Mouse (Mus musculus) gastrocnemius, postnatal 36 days (tissue): ENCODE results near the gene Bbof1. TPM values are rescaled to one million over a fixed set of nuclear protein-coding genes. Genes with fewer than 3 reads are reported as not detected.

Source experiments
- DNase-seq, 2 experiments: peaks; one replicate each; pipeline ENCODE4 v3.0.0; 2022
- intact Hi-C: fragments of 180-260 bp; cut with DNase I; formaldehyde crosslinking; loops from one replicate; pipeline ENCODE4 v1.15.1; 2025
- total RNA-seq, 2 experiments: library from RNA; stranded (reverse); gene quantifications; 2 replicates each; pipeline ENCODE4 v1.2.3; 2021

Bbof1 gene
- total RNA-seq, 2 experiments from 2014 or later = 1.4 to 1.7 TPM

DNA sequence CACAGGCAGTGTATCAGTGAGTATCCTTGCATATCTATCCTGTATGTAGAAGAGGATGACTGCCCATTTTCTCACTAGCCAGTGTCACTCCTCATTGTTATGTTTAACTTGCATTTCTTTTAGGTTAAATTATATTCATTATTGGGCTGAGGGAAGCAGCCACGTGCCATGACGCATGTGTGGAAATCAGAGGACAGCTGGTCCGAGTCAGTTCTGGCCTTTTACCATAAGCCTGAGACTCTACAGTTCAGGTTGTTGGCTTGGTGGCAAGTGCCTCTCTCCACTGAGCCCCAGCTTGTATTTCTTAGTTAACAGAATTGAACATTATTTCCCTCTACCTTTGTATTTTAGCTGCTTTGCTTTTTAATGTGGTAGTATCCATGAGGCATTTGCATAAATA is 48.0 kb downstream of the Bbof1 start:
- DNase-seq = no peak
- intact Hi-C loops = no loop called here

DNA sequence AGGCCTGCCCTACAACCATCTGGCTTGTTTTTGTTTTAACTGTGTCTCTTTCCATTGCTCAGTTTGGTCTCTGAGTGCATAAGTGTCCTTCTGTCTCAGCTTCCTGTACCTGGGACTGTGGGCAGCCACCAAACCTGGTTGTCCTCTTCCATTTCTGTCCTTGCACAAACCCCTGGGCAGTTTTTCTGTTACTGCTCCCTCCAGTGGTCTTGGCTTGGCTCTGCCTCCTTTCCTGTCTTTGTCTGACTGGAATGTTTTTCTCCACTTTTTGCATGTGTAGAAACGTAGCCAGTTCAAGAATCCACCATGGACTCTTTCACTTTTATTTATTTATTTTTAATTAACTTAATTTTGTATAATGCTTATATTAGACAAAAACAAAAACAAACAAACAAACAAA is 51.0 kb downstream of the Bbof1 start:
- no peak for DNase-seq
- intact Hi-C loops = no loop called here

- intact Hi-C loops = no loop called here
Observed at GRCm38 (mm10) chr12:84461416-84461815, 52.5 kb downstream of the Bbof1 start.

DNA sequence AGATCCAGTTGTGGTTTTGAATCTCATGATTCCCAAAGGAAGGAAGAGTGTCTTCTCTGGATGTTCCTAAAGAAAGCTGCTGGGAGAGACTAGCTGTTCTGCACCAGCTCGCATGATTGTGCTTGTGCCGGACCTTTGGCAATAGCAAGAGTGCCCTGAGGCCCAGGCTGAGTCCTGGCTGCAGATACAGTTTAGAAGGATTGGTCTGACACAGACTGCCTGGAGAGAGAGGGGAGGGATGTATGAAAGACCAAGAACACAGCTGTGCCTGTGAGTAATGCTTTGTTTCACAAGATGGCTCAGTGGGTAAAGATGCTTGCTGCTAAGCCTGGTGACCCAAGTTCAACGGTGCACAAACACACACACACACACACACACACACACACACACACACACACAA is 54.0 kb downstream of the Bbof1 start:
- no peak for DNase-seq
- intact Hi-C loops = no loop called here

More at GRCm38 (mm10) chr12:84461416-84461815, 52.5 kb downstream of the Bbof1 start:
- no peak for DNase-seq

- no peak for DNase-seq
Observed at GRCm38 (mm10) chr12:84468701-84469100, 59.8 kb downstream of the Bbof1 start.

GRCm38 (mm10) chr12:84478937-84479336 is 70.1 kb downstream of the Bbof1 start:
- no peak for DNase-seq
- intact Hi-C loops = no loop called here

More at GRCm38 (mm10) chr12:84468701-84469100, 59.8 kb downstream of the Bbof1 start:
- intact Hi-C loops = no loop called here

DNA sequence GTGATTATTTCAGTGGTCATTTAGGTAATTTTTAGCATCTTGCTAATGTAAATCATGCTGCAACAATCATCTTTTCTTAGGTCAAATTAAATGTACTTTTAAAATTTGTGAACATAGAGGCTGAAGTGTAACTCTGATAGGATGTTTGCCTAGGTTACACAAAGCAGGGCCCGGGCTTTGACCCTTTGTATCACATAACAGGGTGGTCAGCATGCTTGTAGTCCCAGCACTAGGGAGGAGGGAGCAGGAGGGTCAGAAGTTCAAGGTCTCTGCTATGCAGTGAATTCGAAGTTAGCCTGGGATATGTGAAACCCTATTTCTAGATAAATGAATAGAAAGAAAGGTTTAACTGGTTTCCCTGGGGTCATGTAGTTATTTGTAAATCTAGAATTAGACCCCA is 72.4 kb downstream of the Bbof1 start:
- no peak for DNase-seq
- intact Hi-C loops = no loop called here

GRCm38 (mm10) chr12:84482778-84483585 is 74.1 kb downstream of the Bbof1 start:
- intact Hi-C loops = no loop called here
- no peak for DNase-seq

GRCm38 (mm10) chr12:84487324-84488056 is 78.6 kb downstream of the Bbof1 start:
- peak in 1 of 2 experiments; percentile 4 for DNase-seq
- intact Hi-C loops = no loop called here

Other genes starting within 250 kb of the Bbof1 start
- 10 to 100 TPM in 1 of 2 experiments, 1 to 10 TPM in 1; 6.5 to 10.4 TPM for gene Elmsan1, start 190.2 kb upstream of the Bbof1 start, total RNA-seq
- gene Ptgr2, start 123.8 kb upstream of the Bbof1 start, total RNA-seq = 10 to 100 TPM; 61.1 to 67.9 TPM
- 10 to 100 TPM; 16.5 to 18.2 TPM for gene Zfp410, start 92.2 kb upstream of the Bbof1 start, total RNA-seq
- 10 to 100 TPM; 24.8 to 25.0 TPM for gene Coq6, start 47.4 kb upstream of the Bbof1 start, total RNA-seq
- gene Fam161b, start 47.2 kb upstream of the Bbof1 start, total RNA-seq = 1 to 10 TPM in 1 of 2 experiments, under 1 TPM in 1; 0.54 to 1.1 TPM
- gene Entpd5, start within 50 bp of the Bbof1 start, total RNA-seq = 10 to 100 TPM; 10.8 to 13.5 TPM
- 1 to 10 TPM; 5.8 to 6.7 TPM for gene Rnf113a2, start 8.1 kb downstream of the Bbof1 start, total RNA-seq
- 10 to 100 TPM; 70.2 to 91.6 TPM for gene Aldh6a1, start 41.9 kb downstream of the Bbof1 start, total RNA-seq
- 10 to 100 TPM in 1 of 2 experiments, 1 to 10 TPM in 1; 6.2 to 10.2 TPM for gene Lin52, start 42.4 kb downstream of the Bbof1 start, total RNA-seq
- gene Vsx2, start 160.7 kb downstream of the Bbof1 start, total RNA-seq = not detected
- 1 to 10 TPM; 3.4 to 4.0 TPM for gene Abcd4, start 208.3 kb downstream of the Bbof1 start, total RNA-seq
- gene Vrtn, start 231.9 kb downstream of the Bbof1 start, total RNA-seq = not detected